Mouse (Mus musculus) C2C12 (cell line): ENCODE results near the gene Myo3b.
A peak's percentile ranks its signal among the peaks of the same experiment; 100 is the strongest.

ENCODE experiments used
- CEBPB ChIP-seq: IDR thresholded peaks from one replicate; pipeline ENCODE4 v1.6.1; 2011; ENCODE audit warnings: low read depth, mild to moderate bottlenecking, control low read depth, moderate library complexity
- CTCF ChIP-seq: IDR thresholded peaks from one replicate; pipeline ENCODE4 v1.5.1; 2011; ENCODE audit not compliant: control insufficient read depth, insufficient read depth, insufficient read length
- FOSL1 ChIP-seq: IDR thresholded peaks from one replicate; pipeline ENCODE4 v1.8.0; 2011; ENCODE audit warnings: mild to moderate bottlenecking, low read length; ENCODE audit not compliant: poor library complexity, insufficient read depth, severe bottlenecking
- MAX ChIP-seq: IDR thresholded peaks from one replicate; pipeline ENCODE4 v1.6.1; 2011; ENCODE audit warnings: mild to moderate bottlenecking, control low read depth
- MYOD1 ChIP-seq: IDR thresholded peaks from one replicate; pipeline ENCODE4 v1.6.1; 2011; ENCODE audit warnings: low read depth; ENCODE audit not compliant: control insufficient read depth, insufficient read length
- USF1 ChIP-seq: IDR thresholded peaks from one replicate; pipeline ENCODE4 v1.6.1; 2011; ENCODE audit warnings: low read depth, mild to moderate bottlenecking, control low read depth, moderate library complexity

- TF ChIP-seq CTCF (peak; percentile 17), CEBPB (no peak), MYOD1 (no peak), USF1 (no peak), MAX (no peak), FOSL1 (no peak)
Observed at GRCm38 (mm10) chr2:70278425-70279277, 239.7 kb downstream of the Myo3b start.
